Mouse (Mus musculus): ENCODE measurements around the gene Tsc2. TPM values are rescaled to one million over a fixed set of nuclear protein-coding genes. Genes with fewer than 3 reads are reported as not detected.

Tsc2 gene
- polyA plus RNA-seq, 1 experiment from 2014 or later: 43.4 TPM

DNA sequence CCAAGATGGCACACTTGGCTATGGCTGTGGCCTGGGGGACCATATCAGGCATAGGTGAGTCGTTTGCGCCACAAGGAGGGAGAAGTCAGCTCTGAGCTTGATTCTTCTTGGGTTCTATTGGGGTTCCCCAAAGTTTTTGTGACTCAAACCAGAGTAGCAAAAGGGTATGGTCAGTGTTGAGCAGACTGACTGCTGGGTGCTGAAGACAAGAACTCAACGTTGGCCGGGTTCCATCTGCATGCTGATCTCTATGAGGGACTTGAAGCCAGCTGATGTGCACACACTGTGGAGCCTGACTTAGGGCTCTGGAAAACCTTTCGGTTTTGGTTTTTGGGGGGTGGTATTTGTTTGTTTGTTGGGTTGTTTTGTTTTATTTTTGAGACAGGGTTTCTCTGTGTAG lies 3.3 kb upstream of the Tsc2 start:
- peaks cover 50% of the 10 kb centered on the region for H3K27me3 ChIP-seq (replicated peaks)
- WGBS: 86% methylated on average over 5 of the region's 5 CpGs
- H3K9me3 ChIP-seq: no peaks in the 10 kb centered on the region
- H3K9ac ChIP-seq: no peak overlapping the region
- peaks cover 64% of the 10 kb centered on the region for H3K4me1 ChIP-seq
- no peak for ATAC-seq (ENCODE audit: extremely low read depth, insufficient number of reproducible peaks, low FRiP score, low TSS enrichment)
- H3K4me3 ChIP-seq: no peak overlapping the region
- peaks cover 30% of the 10 kb centered on the region for H3K36me3 ChIP-seq
- no peak overlapping the region for H3K4me2 ChIP-seq
- no peak overlapping the region for H3K27ac ChIP-seq (replicated peaks)

DNA sequence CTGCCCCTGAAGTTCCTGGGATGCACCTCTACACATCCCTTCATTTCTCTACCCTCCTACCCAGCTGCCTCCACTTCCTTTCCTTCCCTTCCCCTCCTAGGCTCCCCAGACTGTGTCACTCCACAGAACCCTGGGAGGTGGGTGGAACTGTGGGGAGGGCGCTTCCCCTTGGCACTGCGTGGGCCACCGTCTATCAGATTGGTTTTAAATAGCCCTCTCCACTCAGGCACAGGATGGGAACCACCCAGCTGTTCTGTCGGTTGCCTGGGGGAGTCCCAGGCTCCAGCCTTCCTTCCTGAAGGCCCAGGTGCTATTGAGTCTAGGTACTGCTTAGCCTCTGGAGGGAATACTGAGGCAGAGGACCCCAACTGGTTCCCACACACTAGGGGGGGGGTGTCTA lies 2.6 kb upstream of the Tsc2 start:
- H3K9me3 ChIP-seq: no peaks in the 10 kb centered on the region
- no peak overlapping the region for H3K9ac ChIP-seq
- H3K4me3 ChIP-seq: no peak overlapping the region
- H3K4me1 ChIP-seq: peaks cover 60% of the 10 kb centered on the region
- peaks cover 50% of the 10 kb centered on the region for H3K27me3 ChIP-seq (replicated peaks)
- H3K27ac ChIP-seq (replicated peaks): no peak overlapping the region
- peaks cover 30% of the 10 kb centered on the region for H3K36me3 ChIP-seq
- WGBS: 45% methylated on average over 4 of the region's 4 CpGs
- no peak for ATAC-seq (ENCODE audit: extremely low read depth, insufficient number of reproducible peaks, low FRiP score, low TSS enrichment)
- H3K4me2 ChIP-seq: no peak overlapping the region

DNA sequence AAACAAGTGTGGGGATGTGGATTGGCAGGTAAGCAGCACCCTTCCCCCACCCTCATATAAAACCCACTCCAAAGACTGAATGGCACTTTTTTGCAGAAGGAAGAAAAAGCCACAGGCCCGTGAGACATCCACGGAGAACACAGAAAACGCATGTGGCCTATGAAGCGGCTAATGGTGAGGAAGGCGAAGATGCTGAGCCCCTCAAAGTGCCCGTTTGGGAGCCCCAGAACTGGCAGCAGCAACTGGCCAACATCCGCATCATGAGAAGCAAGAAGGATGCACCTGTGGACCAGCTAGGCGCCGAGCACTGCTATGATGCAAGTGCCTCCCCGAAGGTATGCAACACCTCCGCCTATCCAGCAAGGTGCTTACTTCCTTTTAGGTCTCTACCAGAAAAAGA lies 1.4 kb upstream of the Tsc2 start:
- H3K9ac ChIP-seq: peak overlapping the region; percentile 86
- peaks cover 41% of the 10 kb centered on the region for H3K27me3 ChIP-seq (replicated peaks)
- H3K4me1 ChIP-seq: peaks cover 49% of the 10 kb centered on the region
- H3K36me3 ChIP-seq: peaks cover 32% of the 10 kb centered on the region
- WGBS: 90% methylated on average over 11 of the region's 11 CpGs
- ATAC-seq (ENCODE audit: extremely low read depth, insufficient number of reproducible peaks, low FRiP score, low TSS enrichment): no peak
- no peaks in the 10 kb centered on the region for H3K9me3 ChIP-seq
- no peak overlapping the region for H3K4me3 ChIP-seq
- H3K27ac ChIP-seq (replicated peaks): peak overlapping the region; percentile 92
- H3K4me2 ChIP-seq: peak overlapping the region; percentile 96; the same call in 1 of the 2 replicates

DNA sequence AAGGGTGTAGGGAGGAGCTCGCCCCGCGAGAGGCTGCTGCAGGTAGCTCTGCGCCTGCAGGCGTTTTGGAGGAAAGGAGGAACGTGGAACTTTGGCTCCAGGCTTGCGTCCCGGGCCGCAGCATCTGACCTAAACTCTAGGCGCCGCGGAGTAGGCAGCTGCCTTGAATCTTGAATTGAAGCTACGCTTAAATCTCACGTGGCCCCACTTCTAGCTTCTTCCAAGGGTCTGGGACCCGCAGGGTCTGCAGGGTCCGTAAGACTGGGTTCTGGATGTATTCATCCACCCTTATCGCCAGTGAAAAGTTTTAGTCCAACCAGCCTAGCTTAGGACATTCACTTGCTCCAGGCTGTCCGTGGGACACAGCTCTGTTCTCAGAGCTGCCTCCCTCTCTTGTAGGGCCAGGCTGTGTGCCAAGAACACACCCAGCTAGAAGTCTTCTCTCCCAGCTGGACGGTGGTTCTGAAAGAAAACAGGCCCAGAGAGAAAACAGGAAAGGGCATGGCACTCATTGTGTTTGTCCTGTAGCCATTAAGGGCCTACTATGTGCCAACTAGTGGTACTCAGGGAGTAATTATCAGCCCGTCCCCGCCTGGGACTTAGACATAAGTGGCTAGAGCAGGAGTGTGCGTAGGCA lies 501 bp upstream of the Tsc2 start:
- Histone ChIP-seq H3K27me3 (replicated peaks) (peaks cover 32% of the 10 kb centered on the region), H3K9ac (peak overlapping the region; percentile 86), H3K4me1 (peaks cover 49% of the 10 kb centered on the region), H3K36me3 (peaks cover 32% of the 10 kb centered on the region), H3K4me2 (peak overlapping the region; percentile 96), H3K27ac (replicated peaks) (peak overlapping the region; percentile 92), H3K9me3 (no peaks in the 10 kb centered on the region), H3K4me3 (peak overlapping the region; percentile 68)
- 9% methylated on average over 22 of the region's 22 CpGs for WGBS
- ATAC-seq (ENCODE audit: extremely low read depth, insufficient number of reproducible peaks, low FRiP score, low TSS enrichment): no peak

DNA sequence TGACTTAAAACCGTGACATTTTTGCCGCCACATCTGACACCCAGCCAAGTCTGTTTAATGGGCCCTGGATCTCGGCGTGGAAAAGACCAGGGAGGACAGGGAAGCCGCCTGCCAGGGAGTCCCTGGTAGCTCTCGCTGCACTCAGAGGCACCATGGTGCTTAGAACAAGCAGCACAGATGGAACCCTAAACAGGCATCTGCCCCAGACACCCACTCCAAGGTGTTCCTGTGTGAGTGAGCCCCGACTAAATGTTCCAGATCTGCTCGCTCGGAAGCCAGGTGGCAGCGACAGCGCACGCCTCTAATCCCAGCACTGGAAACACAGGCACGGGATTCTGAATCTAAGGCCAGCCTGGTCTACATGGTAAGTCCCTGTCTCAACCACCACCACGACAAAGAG lies 2.4 kb downstream of the Tsc2 start:
- H3K27ac ChIP-seq (replicated peaks): no peak overlapping the region
- no peak for ATAC-seq (ENCODE audit: extremely low read depth, insufficient number of reproducible peaks, low FRiP score, low TSS enrichment)
- H3K4me3 ChIP-seq: no peak overlapping the region
- H3K4me1 ChIP-seq: peaks cover 30% of the 10 kb centered on the region
- peaks cover 61% of the 10 kb centered on the region for H3K36me3 ChIP-seq
- no peaks in the 10 kb centered on the region for H3K9me3 ChIP-seq
- peaks cover 12% of the 10 kb centered on the region for H3K27me3 ChIP-seq (replicated peaks)
- 84% methylated on average over 14 of the region's 14 CpGs for WGBS
- H3K9ac ChIP-seq: no peak overlapping the region
- H3K4me2 ChIP-seq: no peak overlapping the region

DNA sequence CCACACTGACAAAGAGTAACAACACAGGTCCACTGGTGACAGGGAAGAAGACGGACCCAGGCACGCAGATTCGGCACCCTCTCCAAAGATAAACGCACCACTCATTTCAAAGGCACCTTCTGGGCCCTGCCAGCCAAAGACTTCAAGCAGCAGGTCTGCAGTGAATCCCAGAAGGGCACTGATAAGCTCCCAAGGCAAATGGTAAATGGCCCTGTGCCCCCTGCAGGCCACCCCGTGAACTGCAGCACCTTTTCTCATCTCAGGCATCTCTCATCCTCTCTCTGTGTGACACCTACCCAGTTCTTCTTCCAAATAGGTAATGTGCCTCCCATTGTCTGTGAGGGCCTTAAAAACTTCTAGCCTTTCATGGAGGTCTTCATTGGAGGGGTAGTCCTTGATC lies 3.8 kb downstream of the Tsc2 start:
- no peaks in the 10 kb centered on the region for H3K9me3 ChIP-seq
- H3K27me3 ChIP-seq (replicated peaks): no peaks in the 10 kb centered on the region
- no peak for ATAC-seq (ENCODE audit: extremely low read depth, insufficient number of reproducible peaks, low FRiP score, low TSS enrichment)
- H3K4me1 ChIP-seq: peaks cover 21% of the 10 kb centered on the region
- peaks cover 75% of the 10 kb centered on the region for H3K36me3 ChIP-seq
- H3K4me2 ChIP-seq: no peak overlapping the region
- no peak overlapping the region for H3K9ac ChIP-seq
- H3K27ac ChIP-seq (replicated peaks): no peak overlapping the region
- 18% methylated on average over 5 of the region's 5 CpGs for WGBS
- no peak overlapping the region for H3K4me3 ChIP-seq

DNA sequence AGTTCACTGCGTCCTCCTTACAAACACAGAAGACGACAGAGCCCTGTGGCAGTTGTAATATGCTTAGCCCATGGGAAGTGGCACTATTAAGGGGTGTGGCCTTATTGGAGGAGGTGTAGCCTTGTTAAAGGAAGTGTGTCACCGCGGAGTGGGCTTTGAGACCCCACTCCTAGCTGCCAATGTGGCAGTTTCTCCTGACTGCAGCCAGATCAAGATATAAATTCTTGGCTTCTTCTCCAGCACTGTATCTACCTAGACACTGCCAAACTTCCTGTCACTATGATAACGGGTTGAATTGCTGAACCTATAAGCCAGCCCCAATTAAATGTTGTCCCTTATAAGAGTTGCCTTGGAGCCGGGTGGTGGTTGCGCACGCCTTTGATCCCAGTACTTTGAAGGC lies 7.0 kb downstream of the Tsc2 start:
- 91% methylated on average over 8 of the region's 8 CpGs for WGBS
- Histone ChIP-seq H3K4me2 (no peak overlapping the region), H3K27ac (replicated peaks) (no peak overlapping the region), H3K4me1 (peaks cover 4% of the 10 kb centered on the region), H3K36me3 (peaks cover 99% of the 10 kb centered on the region), H3K27me3 (replicated peaks) (no peaks in the 10 kb centered on the region), H3K9me3 (no peaks in the 10 kb centered on the region), H3K9ac (no peak overlapping the region), H3K4me3 (no peak overlapping the region)
- no peak for ATAC-seq (ENCODE audit: extremely low read depth, insufficient number of reproducible peaks, low FRiP score, low TSS enrichment)

DNA sequence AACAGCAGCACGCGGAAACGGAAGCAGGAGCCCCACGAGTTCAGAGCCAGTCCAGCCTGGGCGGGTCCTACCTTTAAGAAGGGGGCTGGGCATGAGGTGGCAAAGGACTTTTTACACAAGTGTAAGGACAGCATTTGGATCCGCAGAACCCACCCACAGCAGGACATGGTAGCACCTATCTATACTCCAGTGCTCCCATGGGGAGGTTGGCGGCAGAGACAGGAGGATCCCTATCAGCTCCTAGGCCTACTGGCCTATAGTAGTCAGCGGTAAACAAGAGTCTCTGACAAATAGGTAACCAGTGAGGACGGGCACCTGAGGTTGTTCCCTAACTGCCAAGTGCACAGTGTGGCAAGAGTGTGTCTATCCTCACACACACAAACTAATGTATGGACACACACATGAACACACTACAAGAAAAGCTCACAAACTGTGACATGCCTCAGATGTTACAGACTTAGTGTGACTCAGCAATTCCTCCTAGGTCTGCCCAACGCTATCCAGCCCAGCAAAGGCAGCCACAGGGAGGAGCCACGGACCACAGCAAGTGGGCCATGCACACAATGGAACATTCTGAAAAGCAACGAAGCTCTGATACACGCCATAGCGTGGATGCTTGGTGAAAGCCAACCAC lies 14.8 kb downstream of the Tsc2 start:
- WGBS: 75% methylated on average over 14 of the region's 14 CpGs
- H3K27ac ChIP-seq (replicated peaks): peak overlapping the region; percentile 44; the same call in 1 of the 2 replicates
- ATAC-seq (ENCODE audit: extremely low read depth, insufficient number of reproducible peaks, low FRiP score, low TSS enrichment): peak; percentile 51; the same call in 1 of the 2 replicates

DNA sequence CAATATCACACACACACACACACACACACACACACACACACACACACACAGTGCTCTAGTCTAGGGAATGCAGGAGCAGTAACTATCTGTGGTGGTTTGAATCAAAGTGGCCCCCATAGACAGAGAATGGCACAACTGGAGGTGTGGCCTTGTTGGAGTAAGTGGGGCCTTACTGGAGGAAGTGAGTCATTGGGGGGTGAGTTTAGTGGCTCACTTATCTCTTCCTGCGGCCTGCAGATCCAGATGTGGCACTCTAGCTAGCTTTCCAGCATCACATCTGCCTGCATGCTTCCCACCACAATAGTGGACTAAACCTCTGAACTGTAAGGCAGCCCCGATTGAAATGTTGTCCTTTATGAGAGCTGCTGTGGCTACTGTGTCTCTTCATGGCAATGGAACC lies 21.7 kb downstream of the Tsc2 start:
- H3K9ac ChIP-seq: no peak overlapping the region
- 49% methylated on average over 2 of the region's 2 CpGs for WGBS
- ATAC-seq (ENCODE audit: extremely low read depth, insufficient number of reproducible peaks, low FRiP score, low TSS enrichment): no peak
- peaks cover 11% of the 10 kb centered on the region for H3K4me1 ChIP-seq
- H3K27ac ChIP-seq (replicated peaks): peak overlapping the region; percentile 24; the same call in 1 of the 2 replicates
- no peak overlapping the region for H3K4me2 ChIP-seq
- H3K4me3 ChIP-seq: no peak overlapping the region
- no peaks in the 10 kb centered on the region for H3K9me3 ChIP-seq
- no peaks in the 10 kb centered on the region for H3K27me3 ChIP-seq (replicated peaks)
- H3K36me3 ChIP-seq: peaks cover 76% of the 10 kb centered on the region

More for the DNA sequence above, 14.8 kb downstream of the Tsc2 start:
- Histone ChIP-seq H3K4me2 (no peak overlapping the region), H3K9me3 (no peaks in the 10 kb centered on the region), H3K36me3 (peaks cover 94% of the 10 kb centered on the region), H3K4me3 (no peak overlapping the region), H3K27me3 (replicated peaks) (no peaks in the 10 kb centered on the region), H3K4me1 (no peaks in the 10 kb centered on the region), H3K9ac (peak overlapping the region; percentile 37; the same call in 1 of the 2 replicates)

DNA sequence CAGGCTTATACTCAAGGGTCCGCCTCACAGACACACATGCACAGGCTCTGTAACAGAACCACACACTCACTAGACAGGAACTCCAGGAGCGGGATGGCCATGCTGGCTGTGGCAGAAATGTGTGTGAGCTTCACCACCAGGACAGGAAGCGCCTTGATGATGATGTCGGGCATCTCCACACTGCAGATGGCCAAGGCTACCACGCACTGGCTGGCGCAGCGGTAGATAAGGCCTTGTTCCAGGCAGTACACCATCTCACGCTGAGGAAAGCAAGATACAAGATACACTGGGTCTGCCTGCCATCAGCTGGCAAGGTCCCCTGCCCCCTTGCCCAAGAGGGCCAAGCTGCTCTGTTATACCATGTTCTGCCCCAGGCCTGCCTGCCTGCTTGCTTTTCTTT lies 23.6 kb downstream of the Tsc2 start:
- H3K4me1 ChIP-seq: peaks cover 11% of the 10 kb centered on the region
- H3K27me3 ChIP-seq (replicated peaks): no peaks in the 10 kb centered on the region
- no peak for ATAC-seq (ENCODE audit: extremely low read depth, insufficient number of reproducible peaks, low FRiP score, low TSS enrichment)
- no peak overlapping the region for H3K4me2 ChIP-seq
- H3K27ac ChIP-seq (replicated peaks): no peak overlapping the region
- WGBS: 83% methylated on average over 8 of the region's 8 CpGs
- no peak overlapping the region for H3K4me3 ChIP-seq
- H3K36me3 ChIP-seq: peaks cover 76% of the 10 kb centered on the region
- H3K9me3 ChIP-seq: no peaks in the 10 kb centered on the region
- no peak overlapping the region for H3K9ac ChIP-seq

DNA sequence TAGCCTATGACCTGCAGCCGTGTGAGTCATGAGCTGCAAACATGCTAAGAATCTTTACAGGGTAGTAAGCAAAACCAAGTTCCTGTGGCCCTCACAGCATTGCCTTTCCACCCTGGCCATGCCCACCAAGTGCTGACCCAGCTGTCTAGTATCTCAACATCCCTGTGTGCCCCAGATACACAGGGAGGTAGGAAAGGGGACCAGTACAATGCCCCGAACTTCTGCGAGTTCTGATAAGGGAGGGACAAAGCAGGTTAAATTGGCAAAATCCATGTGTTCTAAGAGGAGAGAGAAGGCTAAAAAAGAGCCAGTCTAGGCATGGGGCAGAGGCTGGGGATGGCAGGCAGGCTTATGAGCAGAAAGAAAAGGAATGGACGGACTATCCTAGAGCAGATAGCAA lies 24.1 kb downstream of the Tsc2 start:
- 73% methylated on average over 4 of the region's 4 CpGs for WGBS
- no peak overlapping the region for H3K4me3 ChIP-seq
- no peaks in the 10 kb centered on the region for H3K9me3 ChIP-seq
- H3K9ac ChIP-seq: no peak overlapping the region
- H3K4me2 ChIP-seq: no peak overlapping the region
- H3K36me3 ChIP-seq: peaks cover 76% of the 10 kb centered on the region
- peaks cover 11% of the 10 kb centered on the region for H3K4me1 ChIP-seq
- H3K27ac ChIP-seq (replicated peaks): no peak overlapping the region
- ATAC-seq (ENCODE audit: extremely low read depth, insufficient number of reproducible peaks, low FRiP score, low TSS enrichment): no peak
- H3K27me3 ChIP-seq (replicated peaks): no peaks in the 10 kb centered on the region

DNA sequence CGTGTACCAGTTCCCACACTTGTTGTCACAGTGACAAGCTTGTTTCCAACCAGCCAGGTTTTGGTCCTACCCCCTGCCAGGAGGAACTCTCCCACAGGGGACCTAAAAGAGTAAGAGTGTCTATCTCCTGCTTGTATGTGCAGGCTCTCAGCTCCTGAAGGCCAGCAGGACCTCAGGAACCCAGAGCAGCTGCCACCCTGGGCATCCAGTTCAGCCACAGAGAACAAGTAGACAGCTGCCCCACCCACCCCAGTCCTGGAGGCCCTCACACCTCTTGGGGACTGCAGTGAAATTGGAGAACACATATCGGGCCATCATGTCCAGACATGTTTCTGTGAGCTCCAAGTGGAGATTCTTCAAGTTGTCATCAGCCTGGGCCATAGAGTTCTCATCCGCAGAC lies 27.9 kb downstream of the Tsc2 start:
- ATAC-seq (ENCODE audit: extremely low read depth, insufficient number of reproducible peaks, low FRiP score, low TSS enrichment): no peak

More for the DNA sequence above, 27.9 kb downstream of the Tsc2 start:
- no peak overlapping the region for H3K4me2 ChIP-seq
- H3K36me3 ChIP-seq: peaks cover 97% of the 10 kb centered on the region
- H3K27ac ChIP-seq (replicated peaks): no peak overlapping the region
- no peak overlapping the region for H3K4me3 ChIP-seq
- H3K4me1 ChIP-seq: no peaks in the 10 kb centered on the region; the same call in 1 of the 2 replicates
- H3K9ac ChIP-seq: no peak overlapping the region
- WGBS: 68% methylated on average over 3 of the region's 3 CpGs
- H3K27me3 ChIP-seq (replicated peaks): no peaks in the 10 kb centered on the region
- no peaks in the 10 kb centered on the region for H3K9me3 ChIP-seq

Data from heart, embryonic 13.5 days (tissue).